Mouse (Mus musculus) testis, postnatal 14 days (tissue): ENCODE data around the gene Cdkn3.
"Not testable (repeated sequence)": the region's sequence is repeated elsewhere in the genome, so short reads cannot be mapped to it uniquely, and the experiment has no call there.

Experiments used
- DNase-seq: peaks from one replicate; pipeline ENCODE4 v3.0.0; 2021; ENCODE audit warnings: low spot score

Gene Cdkn3

DNA sequence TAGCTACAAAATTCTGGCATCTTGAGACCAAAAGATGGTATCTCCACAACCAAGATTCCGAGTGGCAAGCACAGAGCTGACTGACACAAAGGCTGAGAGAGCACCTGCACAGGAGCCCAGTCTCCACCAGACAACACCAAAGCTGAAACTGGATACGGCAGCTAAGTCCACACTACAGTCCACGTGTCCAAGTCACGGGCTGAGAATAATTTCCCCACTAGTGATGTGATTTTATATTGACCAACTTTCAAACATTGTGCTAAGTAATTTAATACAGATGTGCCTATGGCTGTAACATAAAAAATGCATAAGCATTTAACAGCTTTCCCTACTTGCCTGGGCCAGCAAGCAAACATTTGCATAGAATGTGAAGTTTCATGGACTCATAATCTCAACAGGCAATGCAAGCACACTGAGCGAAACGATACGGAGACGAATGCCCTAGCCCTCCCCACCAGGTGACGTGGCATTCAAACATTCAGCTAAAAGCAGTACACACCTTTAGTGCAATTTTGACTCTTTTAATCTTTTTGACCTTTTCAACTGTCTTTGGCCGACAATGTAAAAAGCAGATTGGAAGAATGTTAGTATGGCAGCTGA, 23.1 kb downstream of the Cdkn3 start:
- no peak for DNase-seq

DNA sequence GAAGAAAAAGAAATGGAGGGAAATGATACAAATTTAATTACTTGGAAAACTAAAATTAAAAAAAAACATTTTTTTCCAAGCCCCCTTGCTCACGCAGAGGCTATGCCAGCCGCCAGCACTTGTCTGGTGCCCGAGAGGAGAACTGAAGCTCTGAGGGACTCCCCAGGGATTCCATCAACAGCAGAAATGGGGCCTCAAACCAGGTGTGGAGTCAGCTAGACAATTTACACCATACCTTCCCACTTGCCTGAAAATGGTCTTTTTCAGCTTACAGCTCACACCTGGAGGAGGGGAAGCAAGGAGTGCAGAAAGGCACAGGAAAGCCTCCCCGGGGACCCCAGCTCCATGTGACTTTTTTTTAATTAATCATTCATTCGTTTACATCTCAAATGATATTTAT, 24.9 kb downstream of the Cdkn3 start:
- no peak for DNase-seq

DNA sequence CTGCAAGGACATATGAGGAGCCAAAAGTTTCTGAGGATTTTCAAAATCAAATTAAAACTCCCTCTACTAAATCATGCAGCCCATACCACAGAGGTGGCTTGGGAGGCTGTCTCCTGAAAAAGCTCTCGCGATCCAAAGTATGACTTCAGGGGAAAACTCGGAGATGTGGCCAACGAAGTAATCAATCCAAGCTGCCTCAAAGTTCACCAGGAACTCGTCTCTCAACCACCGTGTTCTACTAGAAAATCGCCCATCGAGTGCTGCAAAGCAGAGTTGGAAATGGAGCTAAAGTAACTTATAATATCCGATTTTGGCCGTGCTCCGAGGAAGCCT, 27.1 kb downstream of the Cdkn3 start:
- DNase-seq: no peak

DNA sequence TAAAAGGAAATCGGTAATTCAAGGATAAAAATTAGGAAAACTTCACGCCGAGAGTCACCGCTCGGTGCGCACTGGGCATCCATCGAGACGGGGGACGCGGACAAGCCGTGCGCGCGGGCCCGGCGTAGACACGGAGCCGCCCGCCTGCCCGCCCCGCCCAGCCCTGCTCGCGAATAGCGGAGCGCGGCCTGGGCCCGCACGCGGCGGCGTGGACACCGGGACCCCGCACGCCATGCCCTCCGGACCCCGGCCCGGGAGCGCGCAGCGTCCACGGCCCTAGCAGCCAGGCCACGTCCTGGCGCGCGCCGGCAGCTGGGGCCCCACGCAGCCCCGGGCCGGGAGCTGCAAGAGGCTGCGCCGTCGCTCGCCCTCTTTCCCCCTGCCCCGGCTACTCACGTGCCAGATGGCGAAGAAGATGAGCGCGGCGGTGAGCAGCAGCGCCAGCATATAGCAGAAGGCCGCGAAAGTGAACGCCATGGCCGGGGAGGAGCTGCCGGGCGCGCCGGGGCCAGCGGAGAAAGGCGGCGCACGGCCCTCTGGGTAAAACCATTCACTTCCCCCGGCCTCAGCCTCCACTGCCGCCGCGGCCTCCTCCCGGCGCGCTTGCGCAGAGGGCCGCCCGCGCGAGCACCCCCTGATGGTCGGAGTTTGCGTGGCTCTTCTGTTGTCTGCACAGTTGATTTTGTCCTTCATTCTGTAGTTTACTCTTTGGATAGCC, 27.6 kb downstream of the Cdkn3 start, which contains the start of gene Cnih1:
Gene Cnih1, minus strand, starts transcription at position 625 of the 718 bp plus-strand sequence.
- peak; percentile 90 for DNase-seq

DNA sequence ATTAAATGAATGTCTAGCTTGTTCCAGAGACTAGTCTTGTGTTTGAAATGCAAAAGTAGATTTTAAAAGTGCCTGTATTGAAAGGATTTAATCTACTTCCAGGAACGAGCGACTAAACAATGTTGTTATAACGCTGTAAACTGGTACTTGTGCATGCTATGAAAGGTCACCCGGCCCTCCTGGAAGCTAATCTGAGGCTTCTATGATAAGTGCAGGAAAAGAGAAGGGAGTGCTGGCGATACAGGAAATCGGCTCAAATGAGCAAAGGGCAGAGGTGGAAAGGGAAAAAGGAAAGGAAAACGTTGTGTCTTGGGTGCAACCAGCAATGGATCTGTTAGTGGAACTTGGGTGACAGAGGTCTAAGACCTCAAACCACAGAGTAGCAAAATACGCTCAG, 28.2 kb downstream of the Cdkn3 start:
- no peak for DNase-seq

DNA sequence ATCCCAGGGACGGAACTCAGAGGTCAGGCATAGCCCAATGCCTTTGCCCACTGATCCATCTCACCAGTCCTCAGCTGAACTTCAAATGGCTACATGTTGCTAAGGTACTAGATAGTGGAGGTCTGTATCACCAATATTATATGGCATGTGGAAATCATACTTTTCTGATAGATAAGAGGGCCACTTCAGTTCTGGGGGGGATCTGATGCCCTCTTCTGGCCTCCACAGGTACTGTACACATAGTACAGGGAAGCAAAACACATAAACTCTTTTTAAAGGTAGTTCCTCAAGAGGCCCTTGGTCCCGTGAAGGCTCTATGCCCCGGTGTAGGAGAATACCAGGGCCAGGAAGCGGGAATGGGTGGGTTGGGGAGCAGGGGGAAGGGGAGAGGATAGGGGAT, 30.0 kb downstream of the Cdkn3 start:
- no peak for DNase-seq

DNA sequence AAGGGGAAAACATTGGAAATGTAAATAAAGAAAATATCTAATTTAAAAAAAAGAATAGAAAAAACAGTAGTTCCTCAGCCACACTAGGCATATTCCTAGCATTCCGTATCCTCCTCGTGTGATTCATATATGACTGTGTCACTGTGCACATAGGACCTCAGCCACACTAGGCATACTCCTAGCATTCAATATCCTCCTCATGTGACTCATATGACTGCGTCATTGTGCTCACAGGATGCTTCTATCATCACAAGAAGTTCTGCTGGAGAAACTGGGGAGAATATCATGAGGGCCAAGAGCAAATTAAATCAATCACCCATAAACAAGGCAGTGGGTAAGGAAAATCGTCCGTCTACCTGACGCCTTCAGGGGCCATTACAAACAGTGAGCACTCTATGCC, 30.4 kb downstream of the Cdkn3 start:
- DNase-seq: no peak

DNA sequence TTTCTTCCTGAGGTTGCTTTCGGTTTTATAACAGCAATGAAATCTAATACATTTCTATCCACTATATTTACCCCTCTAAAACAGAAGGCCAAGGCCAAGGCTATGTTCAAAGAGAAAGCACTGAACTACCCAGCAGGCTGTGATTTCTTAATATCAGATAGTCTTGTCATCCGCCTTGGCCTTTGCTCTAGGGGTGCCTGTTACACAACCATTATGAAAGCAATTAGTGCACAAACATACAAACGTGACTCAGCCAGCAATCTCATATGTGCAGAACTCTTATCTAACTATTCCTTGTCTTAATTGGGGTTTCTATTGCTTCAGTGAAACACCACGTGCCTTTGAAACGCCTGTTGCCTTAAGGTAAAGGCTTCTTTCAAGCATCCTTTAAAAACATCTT, 33.8 kb downstream of the Cdkn3 start:
- DNase-seq: peak; percentile 23

DNA sequence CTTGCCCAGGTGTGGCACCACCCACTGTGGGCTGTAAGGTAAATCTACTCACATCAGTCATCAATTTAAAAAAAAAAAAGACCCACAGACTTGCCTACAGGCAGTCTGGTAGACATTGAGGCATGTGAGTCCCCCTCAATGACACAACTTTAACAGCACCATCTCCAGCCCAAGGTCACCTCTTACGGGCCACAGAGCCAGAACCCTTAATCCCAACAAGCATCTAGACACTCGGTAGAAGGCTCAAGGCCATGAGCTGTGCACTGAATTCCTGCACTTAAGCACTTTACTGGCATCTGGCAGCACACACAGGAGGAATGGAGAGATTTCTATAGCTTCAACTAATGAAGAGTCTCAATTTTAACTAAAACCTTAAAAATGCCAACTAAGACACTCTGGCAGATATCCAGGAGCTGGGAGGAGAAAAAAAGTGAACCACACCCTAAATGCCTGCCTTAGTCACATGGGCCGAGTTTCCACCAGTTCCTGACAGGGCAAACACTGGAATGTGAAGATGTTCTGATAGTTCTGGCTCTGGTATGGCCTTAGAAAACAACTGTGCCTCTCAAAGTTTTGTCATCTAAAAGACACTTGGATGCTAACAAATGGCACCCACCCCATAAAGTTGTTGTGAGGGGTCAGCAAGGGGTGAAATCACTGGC, 40.5 kb downstream of the Cdkn3 start:
- DNase-seq: no peak

DNA sequence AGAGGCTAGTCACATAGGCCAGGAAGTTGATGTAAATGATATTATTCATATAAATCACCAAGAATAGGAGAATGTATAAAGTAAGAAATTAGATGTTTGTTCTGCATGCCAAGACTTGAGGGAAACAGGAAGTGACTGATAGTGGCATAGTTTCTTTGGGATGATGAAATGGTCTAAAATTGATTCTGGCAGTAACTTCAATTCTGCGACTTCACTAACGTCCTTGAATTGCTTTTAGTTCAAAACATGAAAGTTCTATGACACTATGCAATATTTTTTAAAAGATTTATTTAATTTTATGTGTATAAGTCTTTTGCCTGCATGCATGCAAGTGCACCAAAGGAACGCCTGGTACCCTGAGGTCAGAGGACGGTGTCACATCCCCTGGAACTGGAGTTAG, 42.9 kb downstream of the Cdkn3 start:
- no peak for DNase-seq

DNA sequence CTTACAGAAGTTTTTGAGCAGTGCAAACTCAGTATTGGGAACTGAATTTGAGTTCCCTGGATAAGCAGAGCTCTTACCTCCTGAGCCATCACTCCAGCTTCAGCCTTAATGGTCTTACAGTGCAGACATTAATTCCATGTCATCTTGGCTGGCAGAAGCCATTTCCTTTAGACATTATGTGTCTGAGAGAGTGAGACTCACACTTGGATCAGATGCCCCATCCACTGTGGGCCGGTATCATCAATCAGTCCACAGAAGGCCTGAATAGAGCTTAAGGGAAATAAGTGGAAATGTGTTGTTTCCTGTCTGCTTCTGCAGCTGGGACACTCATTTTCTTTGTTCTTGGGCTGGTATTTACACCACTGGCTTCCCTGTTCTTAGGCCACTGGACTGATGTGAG, 43.5 kb downstream of the Cdkn3 start:
- no peak for DNase-seq

DNA sequence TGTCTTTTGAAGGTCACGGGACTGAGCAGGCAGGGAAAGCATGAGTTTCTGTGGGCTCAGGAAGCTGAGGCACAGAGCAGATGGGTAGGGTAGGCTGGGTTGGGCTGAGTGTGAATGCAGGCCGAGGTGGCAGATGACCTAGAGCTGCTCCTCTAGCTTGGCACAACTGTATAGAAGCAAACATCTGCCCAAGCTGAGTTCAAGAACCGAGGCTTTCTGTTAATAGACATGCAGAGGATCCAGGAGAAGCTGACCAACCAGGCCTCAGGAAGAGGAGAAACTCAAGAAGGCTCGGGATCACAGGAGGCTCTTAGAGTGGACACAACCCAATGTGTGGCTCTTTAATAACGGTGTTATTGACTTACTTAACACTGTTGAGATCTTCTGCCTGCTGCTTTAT, 45.8 kb downstream of the Cdkn3 start:
- DNase-seq: no peak

DNA sequence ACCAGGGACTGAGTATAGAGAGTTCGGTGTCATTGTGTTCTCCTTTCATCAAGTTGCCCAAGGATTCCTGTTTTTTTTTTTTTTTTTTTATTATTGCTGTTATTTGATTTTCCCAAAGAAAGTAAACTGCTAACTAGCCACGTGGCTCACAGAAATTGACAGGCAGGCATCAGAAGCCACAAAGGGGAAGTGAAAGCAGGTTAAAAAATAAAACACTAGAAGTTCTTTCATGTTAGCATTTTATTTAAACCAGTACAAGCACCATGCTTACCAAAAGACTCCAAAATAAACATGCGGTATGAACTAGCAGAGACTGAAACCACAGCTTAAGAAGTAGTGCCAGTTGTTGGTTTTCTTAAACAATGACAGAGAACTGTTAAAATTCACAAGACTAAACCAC, 47.6 kb downstream of the Cdkn3 start:
- DNase-seq: no peak

DNA sequence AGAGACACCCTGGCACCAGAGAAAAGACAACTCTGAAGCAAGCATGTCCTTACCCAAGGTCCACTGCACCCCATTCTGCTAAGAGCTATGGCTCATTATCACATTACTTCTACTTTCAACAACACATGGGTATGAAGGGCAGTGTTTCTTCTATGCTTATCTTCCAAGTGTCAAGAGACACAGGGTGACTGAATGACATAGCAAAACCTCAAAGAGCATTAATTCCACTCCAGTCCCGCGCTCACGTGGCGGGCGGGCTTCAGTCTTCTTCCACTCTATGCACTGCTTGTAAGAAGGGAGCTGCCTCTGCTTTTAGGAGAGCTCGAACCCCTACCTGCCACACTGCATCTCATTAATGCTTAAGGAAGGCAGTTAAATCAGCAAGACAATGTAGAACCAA, 55.3 kb downstream of the Cdkn3 start:
- no peak for DNase-seq

DNA sequence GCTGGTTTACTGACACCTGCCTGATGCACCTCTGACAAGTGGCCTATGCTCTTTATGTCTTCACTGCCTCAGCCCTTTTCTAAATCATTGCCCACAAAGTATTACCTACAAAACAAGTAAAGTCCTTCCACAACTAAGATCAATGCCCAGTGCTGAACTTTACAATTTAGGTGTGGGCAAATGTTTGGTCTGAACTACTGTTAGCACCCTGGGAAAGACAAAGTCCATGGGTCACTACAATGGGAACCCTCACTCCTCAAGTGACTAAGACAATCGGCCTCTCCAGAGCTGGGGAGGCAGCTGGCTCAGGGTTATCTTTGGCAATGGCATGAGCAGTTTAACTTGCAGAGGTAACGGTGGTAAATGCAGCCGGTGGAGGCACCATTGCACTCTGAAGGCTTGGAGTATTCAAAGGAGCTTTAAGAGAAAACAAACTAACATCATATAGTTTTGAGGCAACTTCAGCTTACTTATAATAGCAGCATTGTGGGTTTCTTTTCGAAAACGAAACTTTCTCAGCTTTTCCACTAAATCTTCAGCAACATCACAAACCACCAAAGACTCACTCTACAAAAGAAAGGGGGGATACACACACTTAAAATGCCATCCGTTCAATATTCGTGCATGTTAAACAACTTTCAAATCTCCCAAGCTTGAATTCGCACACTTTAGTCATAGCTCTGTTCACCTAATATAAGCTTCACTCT, 56.7 kb downstream of the Cdkn3 start:
- DNase-seq: no peak

DNA sequence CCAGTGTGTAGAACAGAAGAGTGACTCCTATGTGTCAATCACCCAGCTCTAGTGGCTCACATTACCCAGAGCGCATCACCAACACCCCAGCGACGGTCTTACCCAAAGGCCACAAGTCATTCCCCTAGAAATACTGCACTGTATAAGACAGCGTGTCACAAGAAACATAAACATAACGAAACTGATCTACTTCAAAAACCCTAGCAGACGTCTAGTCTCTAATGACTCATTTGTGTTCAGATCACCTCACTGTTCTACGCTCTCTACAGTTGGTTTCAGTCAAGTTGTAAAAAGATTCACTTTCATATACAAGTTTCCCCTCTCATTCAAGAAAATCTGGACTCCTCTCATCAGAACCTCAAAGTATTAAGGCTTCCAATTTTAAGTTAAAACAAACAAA, 58.4 kb downstream of the Cdkn3 start:
- no peak for DNase-seq

DNA sequence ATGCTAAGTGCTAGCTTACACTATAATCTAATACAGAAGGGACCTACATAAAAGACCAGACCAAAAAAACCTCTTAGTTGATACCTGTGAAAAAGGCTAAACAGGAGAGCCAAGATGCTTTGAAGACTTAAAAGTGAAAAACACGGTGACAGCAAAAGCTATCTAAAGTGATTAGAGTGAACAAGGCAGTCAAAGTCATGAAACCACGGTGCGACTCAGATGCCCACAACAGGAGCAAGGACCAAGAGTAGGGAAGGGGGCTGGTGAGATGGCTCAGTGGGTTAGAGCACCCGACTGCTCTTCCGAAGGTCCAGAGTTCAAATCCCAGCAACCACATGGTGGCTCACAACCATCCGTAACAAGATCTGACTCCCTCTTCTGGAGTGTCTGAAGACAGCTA, 59.6 kb downstream of the Cdkn3 start:
- DNase-seq: not testable (repeated sequence)
